Mouse (Mus musculus): ENCODE data around the gene Gabrb1. TPM values are rescaled to one million over a fixed set of nuclear protein-coding genes. Genes with fewer than 3 reads are reported as not detected.
"Not testable (repeated sequence)": the region's sequence is repeated elsewhere in the genome, so short reads cannot be mapped to it uniquely, and the experiment has no call there.

Gabrb1 gene
- total RNA-seq, 1 experiment: 0.04 TPM

DNA sequence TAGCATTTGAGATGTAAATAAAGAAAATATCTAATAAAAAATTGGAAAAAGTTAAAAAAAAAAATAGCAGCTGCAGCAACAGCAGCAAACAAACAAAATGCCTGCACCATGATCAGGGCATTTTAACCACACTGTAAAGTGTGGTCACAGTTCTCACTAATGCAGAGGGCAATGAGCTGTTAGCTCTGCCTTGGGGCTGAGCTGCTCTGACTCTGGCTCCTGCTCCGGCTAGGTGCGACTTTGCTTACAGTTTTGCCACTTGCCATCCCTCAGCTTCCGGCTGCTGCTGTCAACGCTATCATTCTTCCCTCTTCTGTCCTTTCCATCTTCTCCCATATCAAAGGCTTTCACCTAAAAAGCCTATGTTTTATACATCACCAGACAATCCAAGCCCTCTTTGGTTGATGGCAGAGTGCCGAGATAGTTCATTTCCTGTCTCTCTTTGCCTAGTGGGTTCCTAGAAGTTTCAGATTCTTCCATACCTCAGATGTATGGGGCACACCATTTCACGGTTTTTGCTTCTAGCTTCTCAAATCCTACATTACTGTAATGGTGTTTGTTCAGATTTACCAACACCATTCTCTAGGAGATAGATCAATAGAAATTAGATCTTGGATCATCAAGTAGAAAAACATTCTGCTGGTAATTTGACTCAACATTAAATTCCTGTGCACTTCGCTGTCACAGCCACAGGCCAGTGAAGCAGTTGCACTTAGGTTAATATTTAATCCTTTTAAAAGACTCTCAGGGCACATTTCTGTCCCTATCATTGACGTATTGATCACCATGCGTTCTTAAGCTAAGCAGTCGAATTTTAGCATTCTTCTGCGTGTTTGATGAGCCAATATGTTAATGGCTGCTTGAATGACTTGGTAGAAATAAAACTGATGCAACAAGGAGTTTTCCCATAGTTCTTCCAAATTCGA is 385.6 kb downstream of the Gabrb1 start:
- no peak overlapping the region for H3K4me3 ChIP-seq (ENCODE audit: insufficient read depth in 1 of 2, low read depth in 1 of 2, low read length in 2 of 2, poor library complexity in 1 of 2, severe bottlenecking in 1 of 2)
- no peak overlapping the region for H3K9ac ChIP-seq (ENCODE audit: insufficient read depth, low read depth, low read length, poor library complexity, severe bottlenecking)
- no peak for DNase-seq (ENCODE audit: low read depth, low spot score)
- in situ Hi-C loops (cut with MboI; ENCODE audit: low sequenced_read_pairs in 2 of 2, unreplicated experiment in 2 of 2): no loop called here
- TF ChIP-seq ZC3H11A (IDR thresholded peaks at IDR 0.05; ENCODE audit: borderline replicate concordance, low read depth, low read length) (no peak), HCFC1 (IDR thresholded peaks at IDR 0.05; ENCODE audit: borderline replicate concordance, insufficient read depth, low read length) (no peak), CHD2 (IDR thresholded peaks at IDR 0.05; ENCODE audit: low read depth, low read length) (no peak), ZNF384 (IDR thresholded peaks at IDR 0.05; ENCODE audit: low read depth, low read length) (no peak), MAFK (IDR thresholded peaks at IDR 0.05; ENCODE audit: insufficient read depth, low read depth, low read length) (no peak)
- H3K36me3 ChIP-seq (ENCODE audit: control insufficient read depth, insufficient read depth, low read length, poor library complexity, severe bottlenecking): no peaks in the 10 kb centered on the region
- no peaks in the 10 kb centered on the region for H3K9me3 ChIP-seq (ENCODE audit: control insufficient read depth, insufficient read depth, low read depth, low read length)
- H3K4me1 ChIP-seq (ENCODE audit: control insufficient read depth in 2 of 2, insufficient read depth in 2 of 2, low read length in 2 of 2, poor library complexity in 1 of 2): no peaks in the 10 kb centered on the region
- no peak overlapping the region for H3K27ac ChIP-seq (ENCODE audit: insufficient read depth, low read depth, low read length, poor library complexity, severe bottlenecking)

DNA sequence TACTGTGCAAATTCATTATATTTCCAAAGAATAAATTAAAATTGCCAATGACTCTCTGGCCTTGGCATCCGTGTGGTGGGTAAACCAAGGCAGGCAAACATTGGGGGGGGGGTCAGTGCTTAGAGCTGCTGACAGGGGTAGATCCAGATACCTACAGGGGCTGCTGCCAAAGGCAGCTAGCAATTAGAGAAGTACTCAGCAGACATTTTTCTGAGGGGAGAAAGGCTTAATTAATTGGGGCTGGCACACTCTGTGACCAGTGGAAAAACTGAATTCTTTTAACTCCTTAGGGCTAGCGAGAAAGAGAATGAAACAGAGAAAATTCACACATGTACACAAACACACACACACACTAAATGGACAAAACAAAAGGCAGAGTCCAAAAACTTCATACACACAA is 388.3 kb downstream of the Gabrb1 start:
- Histone ChIP-seq H3K27ac (ENCODE audit: insufficient read depth, low read depth, low read length, poor library complexity, severe bottlenecking) (no peak overlapping the region), H3K9ac (ENCODE audit: insufficient read depth, low read depth, low read length, poor library complexity, severe bottlenecking) (no peak overlapping the region), H3K36me3 (ENCODE audit: control insufficient read depth, insufficient read depth, low read length, poor library complexity, severe bottlenecking) (no peaks in the 10 kb centered on the region), H3K9me3 (ENCODE audit: control insufficient read depth, insufficient read depth, low read depth, low read length) (no peaks in the 10 kb centered on the region), H3K4me1 (ENCODE audit: control insufficient read depth in 2 of 2, insufficient read depth in 2 of 2, low read length in 2 of 2, poor library complexity in 1 of 2) (no peaks in the 10 kb centered on the region), H3K4me3 (ENCODE audit: insufficient read depth in 1 of 2, low read depth in 1 of 2, low read length in 2 of 2, poor library complexity in 1 of 2, severe bottlenecking in 1 of 2) (no peak overlapping the region)
- TF ChIP-seq ZNF384 (IDR thresholded peaks at IDR 0.05; ENCODE audit: low read depth, low read length): no peak
- no peak for TF ChIP-seq ZC3H11A (IDR thresholded peaks at IDR 0.05; ENCODE audit: borderline replicate concordance, low read depth, low read length)
- TF ChIP-seq HCFC1 (IDR thresholded peaks at IDR 0.05; ENCODE audit: borderline replicate concordance, insufficient read depth, low read length): no peak
- TF ChIP-seq CHD2 (IDR thresholded peaks at IDR 0.05; ENCODE audit: low read depth, low read length): no peak
- TF ChIP-seq MAFK (IDR thresholded peaks at IDR 0.05; ENCODE audit: insufficient read depth, low read depth, low read length): no peak
- DNase-seq (ENCODE audit: low read depth, low spot score): no peak
- in situ Hi-C loops (cut with MboI; ENCODE audit: low sequenced_read_pairs in 2 of 2, unreplicated experiment in 2 of 2): no loop called here

DNA sequence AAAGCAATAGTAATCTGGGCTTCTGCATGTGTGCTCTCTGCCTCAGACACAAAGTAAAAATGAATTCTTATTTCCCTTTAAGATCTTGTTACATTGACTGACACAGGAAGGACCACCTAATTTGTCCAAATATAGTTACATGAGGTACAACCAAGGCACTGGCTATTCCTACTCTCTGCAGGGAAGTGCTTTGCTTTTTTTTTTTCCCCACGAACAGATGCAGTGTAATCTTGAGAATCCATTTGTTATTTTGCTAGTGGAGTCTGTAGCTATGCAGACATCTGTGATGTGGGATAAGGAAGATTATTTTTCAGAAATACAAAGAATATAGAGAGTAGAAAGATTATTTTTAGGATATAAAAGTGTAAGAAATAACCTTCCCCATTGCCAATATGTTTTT is 406.2 kb downstream of the Gabrb1 start:
- H3K9ac ChIP-seq (ENCODE audit: insufficient read depth, low read depth, low read length, poor library complexity, severe bottlenecking): no peak overlapping the region
- no peak overlapping the region for H3K27ac ChIP-seq (ENCODE audit: insufficient read depth, low read depth, low read length, poor library complexity, severe bottlenecking)
- no peaks in the 10 kb centered on the region for H3K4me1 ChIP-seq (ENCODE audit: control insufficient read depth in 2 of 2, insufficient read depth in 2 of 2, low read length in 2 of 2, poor library complexity in 1 of 2)
- TF ChIP-seq ZC3H11A (IDR thresholded peaks at IDR 0.05; ENCODE audit: borderline replicate concordance, low read depth, low read length) (no peak), CHD2 (IDR thresholded peaks at IDR 0.05; ENCODE audit: low read depth, low read length) (no peak), MAFK (IDR thresholded peaks at IDR 0.05; ENCODE audit: insufficient read depth, low read depth, low read length) (no peak), ZNF384 (IDR thresholded peaks at IDR 0.05; ENCODE audit: low read depth, low read length) (no peak), HCFC1 (IDR thresholded peaks at IDR 0.05; ENCODE audit: borderline replicate concordance, insufficient read depth, low read length) (no peak)
- in situ Hi-C loops (cut with MboI; ENCODE audit: low sequenced_read_pairs in 2 of 2, unreplicated experiment in 2 of 2): no loop called here
- no peaks in the 10 kb centered on the region for H3K9me3 ChIP-seq (ENCODE audit: control insufficient read depth, insufficient read depth, low read depth, low read length)
- no peaks in the 10 kb centered on the region for H3K36me3 ChIP-seq (ENCODE audit: control insufficient read depth, insufficient read depth, low read length, poor library complexity, severe bottlenecking)
- no peak for DNase-seq (ENCODE audit: low read depth, low spot score)
- H3K4me3 ChIP-seq (ENCODE audit: insufficient read depth in 1 of 2, low read depth in 1 of 2, low read length in 2 of 2, poor library complexity in 1 of 2, severe bottlenecking in 1 of 2): no peak overlapping the region

DNA sequence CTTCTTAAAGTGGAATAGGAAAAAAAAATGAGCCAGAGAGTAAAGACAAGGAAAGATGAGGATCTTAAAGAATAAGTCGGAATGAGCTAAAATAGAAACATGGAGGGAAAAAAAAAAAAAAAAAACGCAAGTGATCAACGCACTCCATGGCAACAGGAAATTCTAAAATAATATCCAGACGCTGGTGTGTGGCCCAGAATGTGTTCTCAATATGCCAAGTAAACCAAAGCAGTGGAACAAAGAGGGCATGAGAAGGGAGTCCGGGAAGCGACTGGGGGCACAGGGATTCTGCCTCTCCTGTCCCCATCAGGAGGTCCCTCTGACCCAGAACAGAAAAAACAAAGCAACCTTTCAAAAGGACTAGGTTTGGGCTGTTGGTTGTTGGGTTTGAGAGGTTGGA is 410.9 kb downstream of the Gabrb1 start:
- no peak overlapping the region for H3K9ac ChIP-seq (ENCODE audit: insufficient read depth, low read depth, low read length, poor library complexity, severe bottlenecking)
- H3K4me3 ChIP-seq (ENCODE audit: insufficient read depth in 1 of 2, low read depth in 1 of 2, low read length in 2 of 2, poor library complexity in 1 of 2, severe bottlenecking in 1 of 2): no peak overlapping the region
- no peaks in the 10 kb centered on the region for H3K4me1 ChIP-seq (ENCODE audit: control insufficient read depth in 2 of 2, insufficient read depth in 2 of 2, low read length in 2 of 2, poor library complexity in 1 of 2)
- no peak for TF ChIP-seq MAFK (IDR thresholded peaks at IDR 0.05; ENCODE audit: insufficient read depth, low read depth, low read length)
- in situ Hi-C loops (cut with MboI; ENCODE audit: low sequenced_read_pairs in 2 of 2, unreplicated experiment in 2 of 2): no loop called here
- DNase-seq (ENCODE audit: low read depth, low spot score): no peak
- H3K9me3 ChIP-seq (ENCODE audit: control insufficient read depth, insufficient read depth, low read depth, low read length): no peaks in the 10 kb centered on the region
- H3K27ac ChIP-seq (ENCODE audit: insufficient read depth, low read depth, low read length, poor library complexity, severe bottlenecking): no peak overlapping the region
- no peaks in the 10 kb centered on the region for H3K36me3 ChIP-seq (ENCODE audit: control insufficient read depth, insufficient read depth, low read length, poor library complexity, severe bottlenecking)

DNA sequence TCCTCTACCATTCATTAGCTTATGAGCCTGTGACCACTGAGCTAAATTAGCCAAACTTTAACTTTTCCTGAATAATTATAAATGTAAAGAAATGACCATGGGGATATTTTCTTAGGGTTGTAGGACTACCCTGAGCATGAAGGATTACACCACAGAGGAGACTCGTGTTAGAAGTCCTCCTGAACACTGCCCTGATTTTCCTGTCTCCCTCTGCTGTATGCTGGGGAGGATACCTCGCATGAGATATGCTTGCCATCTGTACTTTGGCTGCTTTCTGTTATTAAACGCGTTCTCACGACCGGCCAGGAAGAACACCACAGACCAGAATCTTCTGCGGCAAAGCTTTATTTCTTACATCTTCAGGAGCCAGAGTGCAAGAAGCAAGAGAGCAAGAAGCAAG is 411.5 kb downstream of the Gabrb1 start:
- H3K4me1 ChIP-seq (ENCODE audit: control insufficient read depth in 2 of 2, insufficient read depth in 2 of 2, low read length in 2 of 2, poor library complexity in 1 of 2); H3K36me3 ChIP-seq (ENCODE audit: control insufficient read depth, insufficient read depth, low read length, poor library complexity, severe bottlenecking); H3K9ac ChIP-seq (ENCODE audit: insufficient read depth, low read depth, low read length, poor library complexity, severe bottlenecking); H3K9me3 ChIP-seq (ENCODE audit: control insufficient read depth, insufficient read depth, low read depth, low read length); in situ Hi-C loops (cut with MboI; ENCODE audit: low sequenced_read_pairs in 2 of 2, unreplicated experiment in 2 of 2); H3K4me3 ChIP-seq (ENCODE audit: insufficient read depth in 1 of 2, low read depth in 1 of 2, low read length in 2 of 2, poor library complexity in 1 of 2, severe bottlenecking in 1 of 2); DNase-seq (ENCODE audit: low read depth, low spot score); H3K27ac ChIP-seq (ENCODE audit: insufficient read depth, low read depth, low read length, poor library complexity, severe bottlenecking): not testable (repeated sequence)

All from ES-E14 (cell line).